Mouse (Mus musculus): Measurements from ENCODE around the gene Tgds.
"Not testable (repeated sequence)": the region's sequence is repeated elsewhere in the genome, so short reads cannot be mapped to it uniquely, and the experiment has no call there.

Tgds gene

GRCm38 (mm10) chr14:118131931-118132641 is 469 bp downstream of the Tgds start:
- DNase-seq (ENCODE audit: low spot score) = no peak

GRCm38 (mm10) chr14:118131472-118131871 is 1.1 kb downstream of the Tgds start:
- DNase-seq (ENCODE audit: low spot score) = no peak

- no peak for DNase-seq (ENCODE audit: low spot score)
Observed at GRCm38 (mm10) chr14:118126301-118126700, 6.3 kb downstream of the Tgds start.

GRCm38 (mm10) chr14:118124771-118125170 is 7.8 kb downstream of the Tgds start:
- DNase-seq (ENCODE audit: low spot score) = no peak

- no peak for DNase-seq (ENCODE audit: low spot score)
Observed at GRCm38 (mm10) chr14:118124129-118124528, 8.4 kb downstream of the Tgds start.

- no peak for DNase-seq (ENCODE audit: low spot score)
Observed at GRCm38 (mm10) chr14:118113116-118113515, 19.4 kb downstream of the Tgds start.

- DNase-seq (ENCODE audit: low spot score) = not testable (repeated sequence)
Observed at GRCm38 (mm10) chr14:118107479-118107878, 25.1 kb downstream of the Tgds start.

GRCm38 (mm10) chr14:118101227-118101990 is 31.1 kb downstream of the Tgds start:
- DNase-seq (ENCODE audit: low spot score) = no peak

GRCm38 (mm10) chr14:118098265-118098664 is 34.3 kb downstream of the Tgds start:
- no peak for DNase-seq (ENCODE audit: low spot score)

- no peak for DNase-seq (ENCODE audit: low spot score)
Observed at GRCm38 (mm10) chr14:118089806-118090392, 42.7 kb downstream of the Tgds start.

GRCm38 (mm10) chr14:118089215-118089805 is 43.2 kb downstream of the Tgds start:
- peak; percentile 85 for DNase-seq (ENCODE audit: low spot score)

GRCm38 (mm10) chr14:118088437-118089207 is 43.9 kb downstream of the Tgds start:
- no peak for DNase-seq (ENCODE audit: low spot score)

- no peak for DNase-seq (ENCODE audit: low spot score)
Observed at GRCm38 (mm10) chr14:118086271-118087035, 46.1 kb downstream of the Tgds start.

GRCm38 (mm10) chr14:118083851-118084250 is 48.7 kb downstream of the Tgds start:
- no peak for DNase-seq (ENCODE audit: low spot score)

- DNase-seq (ENCODE audit: low spot score) = no peak
Observed at GRCm38 (mm10) chr14:118080606-118081005, 51.9 kb downstream of the Tgds start.

GRCm38 (mm10) chr14:118070100-118070499 is 62.5 kb downstream of the Tgds start:
- no peak for DNase-seq (ENCODE audit: low spot score)

- no peak for DNase-seq (ENCODE audit: low spot score)
Observed at GRCm38 (mm10) chr14:118069439-118070079, 63.0 kb downstream of the Tgds start.
